Mouse (Mus musculus) gastrocnemius, adult 8-10 months (tissue): ENCODE measurements around the gene Ptpru. TPM values are rescaled to one million over a fixed set of nuclear protein-coding genes. Genes with fewer than 3 reads are reported as not detected.

ENCODE experiments used
- total RNA-seq, 4 experiments: library from RNA; stranded (reverse); gene quantifications; 2 replicates each; pipeline ENCODE4 v1.2.4; 2022

Ptpru gene
- total RNA-seq, 4 experiments from 2014 or later: 0.39 to 1.3 (median 0.98) TPM

Other genes starting within 250 kb of the Ptpru start
- 10 to 100 TPM; 22.8 to 27.8 (median 25.1) TPM for gene Mecr, start 5.2 kb upstream of the Ptpru start, total RNA-seq
- 10 to 100 TPM; 23.6 to 31.8 (median 26.0) TPM for gene Srsf4, start 35.3 kb upstream of the Ptpru start, total RNA-seq
- 1 to 10 TPM; 1.7 to 2.6 (median 1.9) TPM for gene Tmem200b, start 83.5 kb upstream of the Ptpru start, total RNA-seq
- gene Gm10300, start 236.4 kb upstream of the Ptpru start, total RNA-seq: under 1 TPM in 3 of 4 experiments, not detected in 1; 0.10 to 0.22 (median 0.11) TPM
- 100 to 1,000 TPM; 114 to 129 (median 121) TPM for gene Epb41, start 237.0 kb upstream of the Ptpru start, total RNA-seq